Mouse (Mus musculus) forebrain, embryonic 10.5 days (tissue): ENCODE measurements at regions not wholly inside any gene's neighbourhood (a gene's known extent, or its start where the extent isn't known, plus 50 kb on each side); places are given as distances from the start of the nearest gene placed in this dataset.

Experiments used
- DNase-seq: peaks from one replicate; pipeline ENCODE4 v3.0.0-alpha.2; 2017; ENCODE audit warnings: low spot score; ENCODE audit errors: extremely low spot score
- H3K27ac ChIP-seq: fragments of 300-500 bp; sonication (generic); 2 replicates; pipeline ENCODE4 v1.5.1; 2016; ENCODE audit warnings: mild to moderate bottlenecking
- H3K27me3 ChIP-seq: fragments of 300-500 bp; sonication (generic); 2 replicates; pipeline ENCODE4 v1.6.1; 2016; ENCODE audit warnings: mild to moderate bottlenecking; ENCODE audit not compliant: poor library complexity, severe bottlenecking
- H3K36me3 ChIP-seq: fragments of 300-500 bp; sonication (generic); replicated peaks from 2 replicates; pipeline ENCODE4 v1.6.1; 2016; ENCODE audit warnings: mild to moderate bottlenecking, moderate library complexity
- H3K4me1 ChIP-seq: fragments of 300-500 bp; sonication (generic); 2 replicates; pipeline ENCODE4 v1.6.1; 2016
- H3K4me3 ChIP-seq: fragments of 300-500 bp; sonication (generic); 2 replicates; pipeline ENCODE4 v1.5.1; 2016; ENCODE audit warnings: mild to moderate bottlenecking, moderate library complexity
- H3K9me3 ChIP-seq: fragments of 300-500 bp; sonication (generic); 2 replicates; pipeline ENCODE4 v1.6.1; 2016; ENCODE audit warnings: mild to moderate bottlenecking, moderate library complexity
- WGBS: fragments of 180-500 bp; shearing (Covaris S2); methylation state at CpG from one replicate; pipeline ENCODE4 v1.1.7; 2016; 5-methylcytosine and 5-hydroxymethylcytosine counted together

DNA sequence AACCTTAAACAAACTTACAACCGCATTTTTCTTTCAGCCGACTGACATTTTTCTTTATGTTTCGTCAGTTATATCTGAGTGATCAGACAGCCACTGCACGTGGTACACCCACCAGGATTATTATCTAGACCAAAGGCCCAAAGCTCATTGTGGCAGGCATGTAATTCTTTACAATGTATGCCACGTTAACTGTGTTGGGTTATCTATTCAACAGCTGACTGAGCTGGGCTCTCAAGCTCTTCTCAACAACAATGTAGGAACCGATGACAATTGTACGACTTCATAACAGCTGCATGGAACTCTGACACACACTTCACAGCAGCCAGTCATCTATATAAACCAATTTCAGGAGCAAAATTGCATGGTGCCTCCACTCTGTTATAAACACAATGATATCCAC is 787.8 kb downstream of the Nr4a2 start:
- no peak for DNase-seq
- Histone ChIP-seq H3K36me3 (no peaks in the 10 kb centered on the region), H3K27ac (no peak overlapping the region), H3K4me3 (no peak overlapping the region), H3K27me3 (no peaks in the 10 kb centered on the region), H3K4me1 (peaks cover 8% of the 10 kb centered on the region; the same call in 1 of the 2 replicates), H3K9me3 (no peaks in the 10 kb centered on the region)
- WGBS = 69% methylated on average over 7 of the region's 7 CpGs

DNA sequence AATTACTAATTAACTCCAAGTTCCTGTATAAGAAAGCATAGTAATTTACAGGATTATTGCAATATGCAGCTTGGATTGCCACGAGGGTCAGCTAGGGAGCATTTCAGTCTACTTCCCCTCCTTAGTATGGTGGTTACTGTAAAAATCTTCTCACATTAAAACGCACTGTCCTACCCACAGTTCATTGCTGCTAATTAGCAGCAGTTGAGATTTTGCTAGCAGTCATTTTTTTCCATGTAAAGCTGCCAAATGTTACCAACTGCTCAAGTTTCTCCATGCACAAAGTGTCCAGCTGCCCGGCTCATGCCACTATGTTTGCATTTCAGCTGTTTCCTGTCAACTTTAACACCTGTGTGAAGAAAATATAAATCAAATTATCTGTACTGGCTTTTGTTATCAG is 759.7 kb downstream of the Nr4a2 start:
- no peaks in the 10 kb centered on the region for H3K4me1 ChIP-seq
- WGBS = 80% methylated on average over 3 of the region's 3 CpGs
- no peaks in the 10 kb centered on the region for H3K9me3 ChIP-seq

More for the DNA sequence above, 759.7 kb downstream of the Nr4a2 start:
- no peak for DNase-seq
- Histone ChIP-seq H3K36me3 (no peaks in the 10 kb centered on the region), H3K4me3 (no peak overlapping the region), H3K27ac (no peak overlapping the region), H3K27me3 (no peaks in the 10 kb centered on the region)
